Mouse (Mus musculus) lung, postnatal 0 days (tissue): Measurements from ENCODE around the gene Urb1.

ENCODE experiments used
- CTCF ChIP-seq: IDR thresholded peaks from 2 replicates; pipeline ENCODE4 v1.5.1; 2016; ENCODE audit warnings: antibody characterized with exemption, mild to moderate bottlenecking
- EP300 ChIP-seq: IDR thresholded peaks from 2 replicates; pipeline ENCODE4 v1.6.1; 2016; ENCODE audit warnings: antibody characterized with exemption, mild to moderate bottlenecking, control low read depth

GRCm38 (mm10) chr16:90748169-90748568 is 62.0 kb downstream of the Urb1 start:
- TF ChIP-seq CTCF = no peak
- TF ChIP-seq EP300 = no peak
